Mouse (Mus musculus) intestine, postnatal 0 days (tissue): ENCODE results near the gene Trim44. TPM values are rescaled to one million over a fixed set of nuclear protein-coding genes. Genes with fewer than 3 reads are reported as not detected.

Experiments used
- ATAC-seq: fragments of 200-750 bp; cut with Nextera tagmentation; 2 replicates; pipeline ENCODE4 v1.8.0; 2017; ENCODE audit warnings: mild to moderate bottlenecking, moderate TSS enrichment, moderate library complexity
- H3K27ac ChIP-seq: fragments of 300-500 bp; sonication (generic); 2 replicates; pipeline ENCODE4 v1.5.1; 2014; ENCODE audit warnings: mild to moderate bottlenecking, low read depth, low read length, moderate library complexity
- H3K27me3 ChIP-seq: fragments of 300-500 bp; sonication (generic); replicated peaks from 2 replicates; pipeline ENCODE4 v1.6.1; 2014; ENCODE audit warnings: low read length, mixed read lengths; ENCODE audit not compliant: control insufficient read depth, insufficient read depth
- H3K36me3 ChIP-seq: fragments of 300-500 bp; sonication (generic); 2 replicates; pipeline ENCODE4 v1.6.1; 2014; ENCODE audit warnings: mild to moderate bottlenecking, moderate library complexity; ENCODE audit not compliant: control insufficient read depth, insufficient read depth
- H3K4me1 ChIP-seq: fragments of 300-500 bp; sonication (generic); replicated peaks from 2 replicates; pipeline ENCODE4 v1.6.1; 2014; ENCODE audit warnings: antibody characterized with exemption, low read length, mixed read lengths; ENCODE audit not compliant: control insufficient read depth, insufficient read depth
- H3K4me2 ChIP-seq: fragments of 300-500 bp; sonication (generic); replicated peaks from 2 replicates; pipeline ENCODE4 v1.6.1; 2014; ENCODE audit warnings: low read depth, mild to moderate bottlenecking, moderate library complexity
- H3K4me3 ChIP-seq: fragments of 300-500 bp; sonication (generic); 2 replicates; pipeline ENCODE4 v1.5.1; 2014; ENCODE audit warnings: low read depth, low read length
- H3K9ac ChIP-seq: fragments of 300-500 bp; sonication (generic); 2 replicates; pipeline ENCODE4 v1.6.1; 2014; ENCODE audit warnings: mild to moderate bottlenecking, low read depth, low read length
- H3K9me3 ChIP-seq: fragments of 300-500 bp; sonication (generic); 2 replicates; pipeline ENCODE4 v1.6.1; 2016; ENCODE audit warnings: mixed run types; ENCODE audit not compliant: control insufficient read depth
- CTCF ChIP-seq: sonication (generic); IDR thresholded peaks from 2 replicates; pipeline ENCODE4 v1.5.1; 2016; ENCODE audit warnings: low read depth, mild to moderate bottlenecking, control low read depth, antibody characterized with exemption, moderate library complexity
- WGBS: fragments of 180-500 bp; shearing (Covaris S2); extraction: QIAGEN DNeasy Blood & Tissue Kit; methylation state at CpG from one replicate; pipeline ENCODE4 v1.1.7; 2014; 5-methylcytosine and 5-hydroxymethylcytosine counted together
- polyA plus RNA-seq: library from polyadenylated mRNA; unstranded; fragments of >200 nt; fragmentation: Nextera tagmentation; extraction: Ambion mirVana; gene quantifications from 2 replicates; pipeline ENCODE4 v1.2.1, GENCODE M21; 2015

Trim44 gene
- polyA plus RNA-seq, 1 experiment from 2014 or later, result 12.3 TPM

DNA sequence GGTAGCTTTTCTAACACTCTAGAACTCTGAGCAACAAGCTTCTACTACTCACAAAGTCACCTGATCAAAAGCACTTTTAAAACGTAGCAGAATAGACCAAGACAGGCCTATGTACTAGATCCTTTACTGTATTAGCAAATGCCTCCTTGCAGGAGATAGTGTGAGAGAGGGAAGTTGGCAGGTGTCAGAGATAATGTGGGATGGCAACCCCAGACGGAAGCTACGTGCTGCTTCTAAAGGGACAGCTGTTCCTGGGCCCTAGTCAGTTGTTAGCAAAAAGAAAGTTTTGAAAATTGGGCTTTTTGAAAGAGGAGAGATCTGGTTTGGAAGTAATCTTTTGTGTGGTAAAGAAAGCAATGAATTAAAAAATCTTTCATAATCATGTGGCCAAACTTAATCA lies 151.5 kb downstream of the Trim44 start:
- TF ChIP-seq CTCF, result no peak
- Histone ChIP-seq H3K4me1 (peaks cover 6% of the 10 kb centered on the region; the same call in 1 of the 2 replicates), H3K4me2 (no peak overlapping the region), H3K9me3 (no peaks in the 10 kb centered on the region), H3K27me3 (no peaks in the 10 kb centered on the region), H3K9ac (no peak overlapping the region), H3K4me3 (no peak overlapping the region), H3K36me3 (no peaks in the 10 kb centered on the region), H3K27ac (no peak overlapping the region)
- 71% methylated on average over 3 of the region's 3 CpGs for WGBS
- no peak for ATAC-seq

DNA sequence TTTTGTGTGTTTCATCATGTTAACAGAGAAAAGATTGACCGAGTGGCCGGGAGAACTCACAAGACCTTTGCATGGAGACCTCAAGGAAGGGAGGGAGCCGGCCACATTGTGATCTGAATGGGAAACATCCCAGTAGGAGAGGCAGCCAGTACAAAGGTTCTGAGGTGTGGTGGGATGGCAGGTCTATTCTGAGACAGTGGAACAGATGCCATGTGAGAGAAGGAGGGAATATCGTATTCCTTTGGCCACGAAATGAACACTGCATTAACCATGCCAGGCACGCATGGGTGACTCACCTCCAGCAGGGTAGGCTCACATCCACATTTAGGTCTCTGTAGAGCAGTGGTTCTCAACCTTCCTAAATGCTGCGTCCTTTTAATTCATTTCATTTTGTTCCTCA lies 154.4 kb downstream of the Trim44 start:
- TF ChIP-seq CTCF, result no peak
- no peak overlapping the region for H3K4me2 ChIP-seq
- 90% methylated on average over 7 of the region's 7 CpGs for WGBS
- H3K9me3 ChIP-seq, result no peaks in the 10 kb centered on the region
- no peaks in the 10 kb centered on the region for H3K27me3 ChIP-seq
- H3K9ac ChIP-seq, result no peak overlapping the region
- ATAC-seq, result no peak
- no peak overlapping the region for H3K27ac ChIP-seq
- H3K4me3 ChIP-seq, result no peak overlapping the region
- no peaks in the 10 kb centered on the region for H3K36me3 ChIP-seq
- peaks cover 6% of the 10 kb centered on the region; the same call in 1 of the 2 replicates for H3K4me1 ChIP-seq

GRCm38 (mm10) chr2:102252651-102253050 lies 155.0 kb downstream of the Trim44 start:
- WGBS, result 63% methylated on average over 4 of the region's 4 CpGs
- no peaks in the 10 kb centered on the region for H3K9me3 ChIP-seq
- no peak overlapping the region for H3K4me3 ChIP-seq
- H3K27ac ChIP-seq, result no peak overlapping the region
- H3K36me3 ChIP-seq, result no peaks in the 10 kb centered on the region
- TF ChIP-seq CTCF, result no peak
- H3K9ac ChIP-seq, result no peak overlapping the region
- no peak for ATAC-seq
- no peak overlapping the region for H3K4me2 ChIP-seq
- H3K4me1 ChIP-seq, result 0 out of 2 replicates have a peak, but pooled peaks cover 2% of the 10 kb centered on the region
- no peaks in the 10 kb centered on the region for H3K27me3 ChIP-seq

Other genes starting within 250 kb of the Trim44 start
- gene Ldlrad3, start 221.4 kb downstream of the Trim44 start, polyA plus RNA-seq, result 4.3 and 4.5 TPM in 2 replicates
- gene Fjx1, start 44.7 kb upstream of the Trim44 start, polyA plus RNA-seq, result 3.8 TPM in 2 replicates
- gene Pamr1, start 142.2 kb upstream of the Trim44 start, polyA plus RNA-seq, result 19.0 and 21.5 TPM in 2 replicates